Comparison of ENCODE assay signal across 9 mouse cellular contexts in genomic region chr9:114770224-114770623, GRCm38 (mm10). TPM values are rescaled to one million over a fixed set of nuclear protein-coding genes. Genes with fewer than 3 reads are reported as not detected.
DNase-seq lines count a peak whose midpoint lies in the region; ATAC-seq and TF ChIP-seq lines count a peak whose summit lies in the region.
"Had no signal": no experiment of that assay in that cellular context is flagged by ENCODE, and none has a peak within 500 bp of the region (broad histone marks: within the 10 kb centered on the region; RNA-seq: fewer than 3 reads in every experiment).

No protein-coding gene starts in this region.

- 0 out of 2 replicates have a peak, but pooled peaks cover 3% of the 10 kb centered on the region for H3K36me3 ChIP-seq in stomach, postnatal 0 days (ENCODE audit: control insufficient read depth, insufficient read depth, low read length)

- TF ChIP-seq EP300 in stomach, postnatal 0 days (optimal IDR thresholded peaks at IDR 0.05) = no peak

- no peaks in the 10 kb centered on the region for H3K27me3 ChIP-seq in stomach, postnatal 0 days (ENCODE audit: control insufficient read depth, insufficient read depth, low read length)
- H3K27me3 ChIP-seq: lung, embryonic 15.5 days had no signal

- H3K4me2 ChIP-seq in stomach, postnatal 0 days (replicated peaks; ENCODE audit: low read depth) = no peak overlapping the region
- H3K4me2 ChIP-seq: lung, embryonic 15.5 days had no signal

- H3K27ac ChIP-seq in stomach, postnatal 0 days (replicated peaks) = no peak overlapping the region
- H3K27ac ChIP-seq: lung, embryonic 15.5 days had no signal

- no peak for TF ChIP-seq CTCF in stomach, postnatal 0 days (IDR thresholded peaks at IDR 0.05; ENCODE audit: low read depth)

- peak; percentile 42 to 72; a peak in 3 of 4 replicates for ATAC-seq in hematopoietic stem cell, adult 5-6 weeks (replicated peaks in 1 of 2; ENCODE audit: insufficient read depth in 1 of 2, low FRiP score in 2 of 2, low TSS enrichment in 1 of 2, low read depth in 1 of 2, poor library complexity in 2 of 2, severe bottlenecking in 2 of 2)
- ATAC-seq in monocyte, adult 5-6 weeks (replicated peaks; ENCODE audit: insufficient number of reproducible peaks, low FRiP score, low TSS enrichment, poor library complexity, severe bottlenecking) = peak; percentile 89
- ATAC-seq in stomach, postnatal 0 days (ENCODE audit: low FRiP score, low TSS enrichment) = no peak

- no peak overlapping the region for H3K9ac ChIP-seq in stomach, postnatal 0 days (ENCODE audit: low read length)
- H3K9ac ChIP-seq: lung, embryonic 15.5 days had no signal

- 87% methylated on average over 4 of the region's 4 CpGs for WGBS in stomach, postnatal 0 days

- peak; percentile 94 for DNase-seq in 416B (ENCODE audit: low read depth)
- DNase-seq in CD4-positive, CD25-positive, alpha-beta regulatory T cell, adult 2 months (ENCODE audit: low read depth, low spot score) = peak; percentile 52
- DNase-seq in left cerebral cortex, adult 9 months (ENCODE audit: low spot score in 2 of 2) = no peak
- no peak for DNase-seq in stomach, postnatal 0 days (ENCODE audit: low spot score)
- no peak for DNase-seq in left cerebral cortex, adult 8-10 months (ENCODE audit: low spot score in 2 of 2)
- DNase-seq: kidney, postnatal 4 days had no signal

- H3K4me1 ChIP-seq in stomach, postnatal 0 days (replicated peaks; ENCODE audit: control insufficient read depth, insufficient read depth) = no peaks in the 10 kb centered on the region

- no peaks in the 10 kb centered on the region for H3K9me3 ChIP-seq in stomach, postnatal 0 days (ENCODE audit: control insufficient read depth, low read length)
- H3K9me3 ChIP-seq: lung, embryonic 15.5 days had no signal

- H3K4me3 ChIP-seq in stomach, postnatal 0 days (ENCODE audit: low read depth, low read length) = no peak overlapping the region
- H3K4me3 ChIP-seq: lung, embryonic 15.5 days had no signal

RNA-seq across cellular contexts. Expression of gene Cmtm7, which starts 11.4 kb away (rescaled TPM):
- 461 and 641 TPM in 2 replicates for total RNA-seq in hematopoietic stem cell, adult 5-6 weeks (2017)
- total RNA-seq in monocyte, adult 5-6 weeks (2017) = 95.2 to 128 TPM (median 119 TPM) in 3 replicates
- polyA plus RNA-seq in stomach, postnatal 0 days (2015; fragmentation: Nextera tagmentation; extraction: Ambion mirVana) = 83.2 and 84.9 TPM in 2 replicates
- total RNA-seq in left cerebral cortex, adult 8-10 months (2022) = 1 to 10 TPM; 2.7 to 6.4 (median 4.9) TPM

RNA-seq across cellular contexts. Expression of gene Cmtm6, which starts 39.3 kb away (rescaled TPM):
- 66.4 and 85.0 TPM in 2 replicates for total RNA-seq in hematopoietic stem cell, adult 5-6 weeks (2017)
- 131 to 163 TPM (median 138 TPM) in 3 replicates for total RNA-seq in monocyte, adult 5-6 weeks (2017)
- 50.9 and 53.9 TPM in 2 replicates for polyA plus RNA-seq in stomach, postnatal 0 days (2015; fragmentation: Nextera tagmentation; extraction: Ambion mirVana)
- 10 to 100 TPM; 20.0 to 25.7 (median 22.9) TPM for total RNA-seq in left cerebral cortex, adult 8-10 months (2022)

Comparison
In these comparisons a context has a peak if more than half of its experiments do, and no peak if none do; other contexts are left out.
1. DNase-seq: peak in 416B (single experiment) and CD4-positive, CD25-positive, alpha-beta regulatory T cell, adult 2 months (single experiment); none in left cerebral cortex, adult 9 months (0 of 2), stomach, postnatal 0 days (single experiment) and left cerebral cortex, adult 8-10 months (0 of 2).
2. RNA of gene Cmtm7, which starts 11.4 kb away (total RNA-seq): 461 to 641 TPM in hematopoietic stem cell, adult 5-6 weeks and 95.2 to 128 TPM in monocyte, adult 5-6 weeks; 2.7 to 6.4 TPM in left cerebral cortex, adult 8-10 months; every median in the first group is over 10 times any median in the second.